Mouse (Mus musculus): ENCODE data around the gene Fbxo5.

Fbxo5 gene

GRCm38 (mm10) chr10:5804691-5805156 is 676 bp downstream of the Fbxo5 start:
- TF ChIP-seq GATA4 (IDR thresholded peaks at IDR 0.05; ENCODE audit: insufficient replicate concordance, low read length), result no peak

- TF ChIP-seq GATA4 (IDR thresholded peaks at IDR 0.05; ENCODE audit: insufficient replicate concordance, low read length), result no peak
These were observed 1.7 kb downstream of the Fbxo5 start for GRCm38 (mm10) chr10:5803739-5804138.

- TF ChIP-seq GATA4 (IDR thresholded peaks at IDR 0.05; ENCODE audit: insufficient replicate concordance, low read length), result no peak
These were observed 2.5 kb downstream of the Fbxo5 start for GRCm38 (mm10) chr10:5802866-5803265.

- no peak for TF ChIP-seq GATA4 (IDR thresholded peaks at IDR 0.05; ENCODE audit: insufficient replicate concordance, low read length)
These were observed 4.9 kb downstream of the Fbxo5 start for GRCm38 (mm10) chr10:5800490-5800889.

- no peak for TF ChIP-seq GATA4 (IDR thresholded peaks at IDR 0.05; ENCODE audit: insufficient replicate concordance, low read length)
These were observed 7.3 kb downstream of the Fbxo5 start for GRCm38 (mm10) chr10:5798069-5798468.

- TF ChIP-seq GATA4 (IDR thresholded peaks at IDR 0.05; ENCODE audit: insufficient replicate concordance, low read length), result no peak
These were observed 14.7 kb downstream of the Fbxo5 start for GRCm38 (mm10) chr10:5790657-5791056.

GRCm38 (mm10) chr10:5786923-5787322 is 18.5 kb downstream of the Fbxo5 start:
- TF ChIP-seq GATA4 (IDR thresholded peaks at IDR 0.05; ENCODE audit: insufficient replicate concordance, low read length), result no peak
